Mouse (Mus musculus): ENCODE measurements at regions not wholly inside any gene's neighbourhood (a gene's known extent, or its start where the extent isn't known, plus 50 kb on each side); places are given as distances from the start of the nearest gene placed in this dataset.

DNA sequence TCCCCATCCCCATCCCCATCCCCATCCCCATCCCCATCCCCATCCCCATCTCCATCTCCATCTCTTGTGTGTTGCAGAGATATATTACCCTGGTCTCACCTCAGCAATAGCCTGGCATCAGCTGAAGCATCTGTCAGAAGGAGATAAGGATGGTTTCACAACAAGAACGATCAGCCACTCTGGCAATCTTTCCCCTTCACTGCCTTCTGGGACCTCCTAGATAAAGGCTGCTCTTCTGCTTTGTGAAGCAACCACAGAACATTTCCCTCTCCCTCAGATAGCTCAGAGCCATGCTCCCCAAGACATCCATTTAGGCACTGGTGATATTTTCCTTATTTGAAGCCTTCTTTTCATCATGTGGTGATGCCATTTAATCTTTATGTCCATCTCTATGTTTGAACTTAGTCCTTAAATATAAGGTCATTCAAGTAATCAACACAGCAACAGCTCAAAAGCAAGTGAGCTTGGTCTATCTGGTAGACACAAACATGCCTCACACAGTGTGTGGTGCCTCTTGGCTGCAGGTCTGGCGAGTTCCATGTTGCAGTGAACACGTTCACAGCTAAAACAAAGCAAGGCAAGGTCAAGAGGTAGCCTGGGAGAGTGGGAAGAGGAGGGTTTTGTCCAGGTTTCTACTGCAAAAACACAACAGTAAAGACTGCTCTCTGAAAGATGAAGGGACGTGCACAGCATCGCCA is 321.7 kb upstream of the Runx1 start:
- no peak for ATAC-seq (ENCODE audit: insufficient read depth, low FRiP score, low TSS enrichment)
- H3K4me3 ChIP-seq (ENCODE audit: low read depth, low read length): no peak overlapping the region

DNA sequence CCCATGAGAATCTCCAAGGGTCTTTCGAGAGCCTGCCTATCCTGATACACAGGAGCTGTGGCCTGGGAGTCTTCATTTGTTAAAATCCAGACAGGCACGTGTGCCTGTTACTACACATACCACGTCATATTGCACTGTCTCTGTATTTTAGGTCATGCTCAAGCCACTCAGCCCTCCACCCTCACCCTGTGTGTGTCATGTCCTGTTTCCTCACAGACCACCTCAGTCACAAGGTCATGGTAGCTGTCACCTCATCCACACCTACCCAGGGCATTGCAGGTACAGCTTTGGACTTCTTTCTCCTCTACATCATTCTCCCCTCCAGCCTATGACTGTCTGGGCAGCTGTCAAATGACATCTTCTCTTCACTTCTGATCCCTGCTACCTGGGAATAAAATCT is 320.9 kb upstream of the Runx1 start:
- WGBS: 84% methylated on average over 3 of the region's 3 CpGs
- DNase-seq (ENCODE audit: low spot score): no peak
- H3K36me3 ChIP-seq (ENCODE audit: control insufficient read depth, insufficient read depth, low read length): no peaks in the 10 kb centered on the region

More for the DNA sequence above, 321.7 kb upstream of the Runx1 start:
- WGBS: 82% methylated on average over 5 of the region's 5 CpGs
- Histone ChIP-seq H3K27me3 (ENCODE audit: control insufficient read depth, insufficient read depth, low read length) (no peaks in the 10 kb centered on the region), H3K27ac (ENCODE audit: low read depth, low read length) (no peak overlapping the region), H3K36me3 (ENCODE audit: control insufficient read depth, insufficient read depth, low read length) (no peaks in the 10 kb centered on the region), H3K4me1 (ENCODE audit: control insufficient read depth, insufficient read depth, low read length) (no peaks in the 10 kb centered on the region), H3K9ac (ENCODE audit: low read length) (no peak overlapping the region), H3K4me2 (ENCODE audit: low read depth) (no peak overlapping the region), H3K9me3 (ENCODE audit: control insufficient read depth, low read length) (no peaks in the 10 kb centered on the region)
- DNase-seq (ENCODE audit: low spot score): no peak

DNA sequence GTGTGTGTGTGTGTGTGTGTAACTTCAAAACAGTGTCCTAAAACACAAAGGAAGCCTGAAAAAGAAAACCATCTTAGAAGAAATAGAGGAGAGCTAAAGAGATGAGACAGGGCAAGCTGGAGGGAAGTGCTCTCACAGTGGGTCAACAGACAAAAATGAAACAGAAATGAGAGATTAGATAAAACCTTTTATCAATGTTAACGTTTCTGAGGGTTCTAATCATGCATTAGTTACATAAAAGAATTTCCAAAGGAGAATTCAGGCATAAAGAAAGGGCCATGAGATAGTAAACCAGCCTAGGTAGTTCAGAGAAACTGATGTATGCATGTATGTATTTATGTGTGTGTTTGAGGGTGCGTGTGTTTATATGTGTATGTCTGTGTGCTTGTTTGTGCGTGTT is 319.7 kb upstream of the Runx1 start:
- ATAC-seq (ENCODE audit: insufficient read depth, low FRiP score, low TSS enrichment) (no peak), DNase-seq (ENCODE audit: low spot score) (no peak)
- no peak overlapping the region for H3K9ac ChIP-seq (ENCODE audit: low read length)
- H3K4me2 ChIP-seq (ENCODE audit: low read depth): no peak overlapping the region
- 84% methylated on average over 3 of the region's 3 CpGs for WGBS
- H3K36me3 ChIP-seq (ENCODE audit: control insufficient read depth, insufficient read depth, low read length): no peaks in the 10 kb centered on the region
- no peaks in the 10 kb centered on the region for H3K9me3 ChIP-seq (ENCODE audit: control insufficient read depth, low read length)
- H3K4me3 ChIP-seq (ENCODE audit: low read depth, low read length): no peak overlapping the region
- H3K4me1 ChIP-seq (ENCODE audit: control insufficient read depth, insufficient read depth, low read length): no peaks in the 10 kb centered on the region
- H3K27ac ChIP-seq (ENCODE audit: low read depth, low read length): no peak overlapping the region
- H3K27me3 ChIP-seq (ENCODE audit: control insufficient read depth, insufficient read depth, low read length): no peaks in the 10 kb centered on the region

More for the DNA sequence above, 320.9 kb upstream of the Runx1 start:
- Histone ChIP-seq H3K4me3 (ENCODE audit: low read depth, low read length) (no peak overlapping the region), H3K27ac (ENCODE audit: low read depth, low read length) (no peak overlapping the region), H3K4me2 (ENCODE audit: low read depth) (no peak overlapping the region), H3K9ac (ENCODE audit: low read length) (no peak overlapping the region), H3K9me3 (ENCODE audit: control insufficient read depth, low read length) (no peaks in the 10 kb centered on the region), H3K27me3 (ENCODE audit: control insufficient read depth, insufficient read depth, low read length) (no peaks in the 10 kb centered on the region), H3K4me1 (ENCODE audit: control insufficient read depth, insufficient read depth, low read length) (no peaks in the 10 kb centered on the region)
- ATAC-seq (ENCODE audit: insufficient read depth, low FRiP score, low TSS enrichment): no peak

DNA sequence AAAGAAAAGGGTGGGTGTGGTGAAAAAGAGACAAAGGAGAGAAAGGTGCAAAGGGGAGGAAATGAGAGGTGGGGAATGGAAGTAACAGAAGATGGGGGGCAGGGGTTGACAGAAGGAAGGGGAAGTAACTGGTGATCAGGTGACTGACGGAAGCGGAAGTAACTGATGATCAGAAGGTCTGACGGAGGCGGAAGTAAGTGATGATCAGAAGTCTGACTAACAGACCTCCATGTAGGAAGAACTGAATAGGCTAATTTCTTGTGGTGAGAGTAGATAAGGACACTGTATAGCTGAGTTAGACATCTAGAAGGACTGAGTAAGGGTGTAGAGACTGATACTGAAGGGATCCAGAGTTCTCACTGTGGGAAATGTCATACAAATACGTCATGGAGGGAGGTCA is 318.1 kb upstream of the Runx1 start:
- DNase-seq (ENCODE audit: low spot score) (no peak), ATAC-seq (ENCODE audit: insufficient read depth, low FRiP score, low TSS enrichment) (no peak)
- Histone ChIP-seq H3K27me3 (ENCODE audit: control insufficient read depth, insufficient read depth, low read length) (no peaks in the 10 kb centered on the region), H3K4me1 (ENCODE audit: control insufficient read depth, insufficient read depth, low read length) (no peaks in the 10 kb centered on the region), H3K4me2 (ENCODE audit: low read depth) (no peak overlapping the region), H3K4me3 (ENCODE audit: low read depth, low read length) (no peak overlapping the region), H3K9ac (ENCODE audit: low read length) (no peak overlapping the region), H3K27ac (ENCODE audit: low read depth, low read length) (no peak overlapping the region), H3K9me3 (ENCODE audit: control insufficient read depth, low read length) (no peaks in the 10 kb centered on the region), H3K36me3 (ENCODE audit: control insufficient read depth, insufficient read depth, low read length) (no peaks in the 10 kb centered on the region)
- WGBS: 94% methylated on average over 5 of the region's 5 CpGs

DNA sequence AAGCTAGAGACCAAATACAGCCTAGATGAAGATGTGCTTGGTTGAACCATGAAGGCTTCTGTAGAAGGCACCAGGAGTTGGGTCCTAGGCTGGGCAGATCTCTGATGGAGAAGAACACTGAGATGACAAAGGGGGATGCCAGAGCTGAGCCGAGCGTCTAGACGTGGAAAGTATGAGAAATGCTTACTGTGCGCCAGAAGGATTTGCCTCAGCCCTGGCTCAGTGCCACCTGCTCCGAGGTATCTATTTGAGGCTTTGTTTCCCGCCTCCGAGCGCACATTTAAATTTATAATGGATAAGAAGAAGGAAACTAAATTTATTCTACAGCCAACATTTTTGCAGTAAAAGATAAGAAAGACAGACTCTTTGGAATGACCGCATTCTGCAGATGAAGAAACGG is 317.2 kb upstream of the Runx1 start:
- ATAC-seq (ENCODE audit: insufficient read depth, low FRiP score, low TSS enrichment): no peak
- no peak for DNase-seq (ENCODE audit: low spot score)
- no peak overlapping the region for H3K9ac ChIP-seq (ENCODE audit: low read length)
- H3K27ac ChIP-seq (ENCODE audit: low read depth, low read length): no peak overlapping the region
- H3K4me2 ChIP-seq (ENCODE audit: low read depth): no peak overlapping the region
- H3K36me3 ChIP-seq (ENCODE audit: control insufficient read depth, insufficient read depth, low read length): no peaks in the 10 kb centered on the region
- no peak overlapping the region for H3K4me3 ChIP-seq (ENCODE audit: low read depth, low read length)
- H3K9me3 ChIP-seq (ENCODE audit: control insufficient read depth, low read length): no peaks in the 10 kb centered on the region
- 95% methylated on average over 10 of the region's 10 CpGs for WGBS
- no peaks in the 10 kb centered on the region for H3K27me3 ChIP-seq (ENCODE audit: control insufficient read depth, insufficient read depth, low read length)
- no peaks in the 10 kb centered on the region for H3K4me1 ChIP-seq (ENCODE audit: control insufficient read depth, insufficient read depth, low read length)

DNA sequence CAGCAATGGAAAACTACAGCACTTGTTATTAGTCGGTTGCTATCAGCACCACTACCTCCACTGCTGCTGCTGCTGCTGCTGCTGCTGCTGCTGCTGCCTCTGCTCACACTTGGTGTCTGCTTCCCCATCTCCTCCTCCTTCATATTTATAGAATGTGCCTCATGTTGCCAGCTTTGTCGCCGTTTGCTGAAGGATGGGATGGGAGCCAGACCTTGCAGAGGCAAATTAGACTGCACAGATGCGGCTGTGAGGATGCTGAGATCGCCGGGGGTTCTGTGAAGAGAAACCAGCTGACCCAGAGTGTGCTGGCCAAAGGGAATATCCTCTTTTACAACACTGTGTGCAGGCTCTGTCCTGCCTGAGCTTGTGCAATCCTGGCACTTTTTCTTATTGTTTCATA is 316.0 kb upstream of the Runx1 start:
- no peaks in the 10 kb centered on the region for H3K4me1 ChIP-seq (ENCODE audit: control insufficient read depth, insufficient read depth, low read length)
- no peaks in the 10 kb centered on the region for H3K9me3 ChIP-seq (ENCODE audit: control insufficient read depth, low read length)
- H3K36me3 ChIP-seq (ENCODE audit: control insufficient read depth, insufficient read depth, low read length): no peaks in the 10 kb centered on the region
- H3K27ac ChIP-seq (ENCODE audit: low read depth, low read length): no peak overlapping the region
- H3K4me2 ChIP-seq (ENCODE audit: low read depth): no peak overlapping the region
- DNase-seq (ENCODE audit: low spot score) (no peak), ATAC-seq (ENCODE audit: insufficient read depth, low FRiP score, low TSS enrichment) (no peak)
- H3K9ac ChIP-seq (ENCODE audit: low read length): no peak overlapping the region
- no peaks in the 10 kb centered on the region for H3K27me3 ChIP-seq (ENCODE audit: control insufficient read depth, insufficient read depth, low read length)
- H3K4me3 ChIP-seq (ENCODE audit: low read depth, low read length): no peak overlapping the region
- WGBS: 87% methylated on average over 6 of the region's 6 CpGs

DNA sequence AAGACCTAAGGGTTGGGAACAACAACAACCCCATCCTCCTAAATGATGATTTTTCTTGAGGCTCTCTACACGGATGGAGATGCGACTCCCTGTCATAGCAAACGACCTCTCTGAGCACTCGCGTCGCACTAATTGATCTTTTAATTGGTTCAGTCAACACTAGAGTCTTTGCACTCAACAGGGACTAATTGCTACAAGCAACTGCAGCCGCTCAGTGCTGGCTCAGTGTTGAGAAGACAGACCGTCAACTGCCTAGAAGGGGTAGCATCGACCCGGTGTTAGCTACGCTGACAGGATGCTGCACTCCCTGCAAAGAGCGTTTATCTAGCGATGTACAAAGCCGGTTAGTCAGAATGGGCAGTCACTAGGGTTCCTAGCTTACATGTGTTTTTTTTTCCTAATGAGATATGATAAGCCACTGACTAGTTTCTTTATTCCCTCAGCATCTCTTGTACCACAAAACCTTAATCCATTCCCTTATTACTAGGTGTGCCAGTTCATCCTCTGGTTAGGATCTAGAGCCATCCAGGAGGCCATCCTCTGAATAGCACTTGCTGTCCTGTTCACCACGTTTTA is 314.7 kb upstream of the Runx1 start:
- Histone ChIP-seq H3K27me3 (ENCODE audit: control insufficient read depth, insufficient read depth, low read length) (no peaks in the 10 kb centered on the region), H3K9me3 (ENCODE audit: control insufficient read depth, low read length) (no peaks in the 10 kb centered on the region), H3K27ac (ENCODE audit: low read depth, low read length) (no peak overlapping the region), H3K9ac (ENCODE audit: low read length) (no peak overlapping the region), H3K36me3 (ENCODE audit: control insufficient read depth, insufficient read depth, low read length) (no peaks in the 10 kb centered on the region), H3K4me1 (ENCODE audit: control insufficient read depth, insufficient read depth, low read length) (no peaks in the 10 kb centered on the region), H3K4me3 (ENCODE audit: low read depth, low read length) (no peak overlapping the region), H3K4me2 (ENCODE audit: low read depth) (no peak overlapping the region)
- no peak for DNase-seq (ENCODE audit: low spot score)
- ATAC-seq (ENCODE audit: insufficient read depth, low FRiP score, low TSS enrichment): no peak
- WGBS: 73% methylated on average over 15 of the region's 15 CpGs

DNA sequence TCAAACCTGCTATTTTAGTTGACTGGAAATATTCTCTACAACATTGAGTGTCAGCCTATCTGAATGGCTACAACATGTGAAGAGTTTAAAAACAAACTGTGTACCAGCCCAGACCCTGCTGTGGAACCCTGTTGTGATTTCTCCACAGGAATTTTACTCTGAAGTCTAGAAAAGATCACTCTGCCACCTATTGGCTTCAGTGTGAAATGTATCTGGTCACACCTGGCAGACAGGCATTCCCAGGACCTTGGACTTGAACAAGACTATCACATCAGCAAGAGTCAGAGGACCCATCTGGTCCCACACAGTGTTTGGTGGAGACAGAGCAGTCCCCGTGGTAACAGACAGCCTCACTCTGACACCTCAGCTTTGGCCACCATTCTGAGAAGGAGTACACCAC is 311.3 kb upstream of the Runx1 start:
- 50% methylated on average over 1 of the region's 1 CpGs for WGBS
- Histone ChIP-seq H3K9ac (ENCODE audit: low read length) (no peak overlapping the region), H3K27me3 (ENCODE audit: control insufficient read depth, insufficient read depth, low read length) (no peaks in the 10 kb centered on the region), H3K4me3 (ENCODE audit: low read depth, low read length) (no peak overlapping the region), H3K27ac (ENCODE audit: low read depth, low read length) (no peak overlapping the region), H3K4me2 (ENCODE audit: low read depth) (no peak overlapping the region), H3K36me3 (ENCODE audit: control insufficient read depth, insufficient read depth, low read length) (no peaks in the 10 kb centered on the region), H3K4me1 (ENCODE audit: control insufficient read depth, insufficient read depth, low read length) (no peaks in the 10 kb centered on the region), H3K9me3 (ENCODE audit: control insufficient read depth, low read length) (no peaks in the 10 kb centered on the region)
- DNase-seq (ENCODE audit: low spot score) (no peak), ATAC-seq (ENCODE audit: insufficient read depth, low FRiP score, low TSS enrichment) (no peak)

DNA sequence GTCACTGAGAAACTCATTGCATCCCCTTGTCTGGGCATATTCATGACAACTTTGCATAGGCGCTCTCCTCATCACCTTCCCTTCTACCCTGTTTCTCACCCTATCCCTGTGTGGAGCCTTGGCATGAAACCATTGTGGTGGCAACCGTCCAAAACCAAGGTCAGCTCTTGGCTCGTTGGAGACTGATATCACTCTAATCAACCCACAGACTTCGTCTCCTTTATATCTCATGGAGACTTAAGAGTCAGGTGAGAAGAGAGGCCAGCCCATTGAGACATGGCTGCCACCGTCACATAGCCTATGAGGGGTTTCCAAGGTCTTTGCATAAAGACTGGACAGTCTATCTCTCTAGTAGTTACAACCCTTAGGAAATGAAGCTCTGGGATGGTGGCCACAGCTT is 305.5 kb upstream of the Runx1 start:
- Histone ChIP-seq H3K36me3 (ENCODE audit: control insufficient read depth, insufficient read depth, low read length) (no peaks in the 10 kb centered on the region), H3K4me1 (ENCODE audit: control insufficient read depth, insufficient read depth, low read length) (no peaks in the 10 kb centered on the region), H3K9me3 (ENCODE audit: control insufficient read depth, low read length) (no peaks in the 10 kb centered on the region), H3K4me2 (ENCODE audit: low read depth) (no peak overlapping the region), H3K27ac (ENCODE audit: low read depth, low read length) (no peak overlapping the region), H3K9ac (ENCODE audit: low read length) (no peak overlapping the region), H3K4me3 (ENCODE audit: low read depth, low read length) (no peak overlapping the region), H3K27me3 (ENCODE audit: control insufficient read depth, insufficient read depth, low read length) (no peaks in the 10 kb centered on the region)
- ATAC-seq (ENCODE audit: insufficient read depth, low FRiP score, low TSS enrichment) (no peak), DNase-seq (ENCODE audit: low spot score) (no peak)
- 89% methylated on average over 5 of the region's 5 CpGs for WGBS
